Mouse (Mus musculus) adrenal gland, adult (tissue): ENCODE results near the gene Rpl13.

ENCODE experiments used
- DNase-seq, 2 experiments: peaks; one replicate each; pipeline ENCODE4 v3.0.0; 2022 to 2023; ENCODE audit warnings: low spot score in 1 of 2; ENCODE audit not compliant: inconsistent age in 2 of 2

The Rpl13 gene

DNA sequence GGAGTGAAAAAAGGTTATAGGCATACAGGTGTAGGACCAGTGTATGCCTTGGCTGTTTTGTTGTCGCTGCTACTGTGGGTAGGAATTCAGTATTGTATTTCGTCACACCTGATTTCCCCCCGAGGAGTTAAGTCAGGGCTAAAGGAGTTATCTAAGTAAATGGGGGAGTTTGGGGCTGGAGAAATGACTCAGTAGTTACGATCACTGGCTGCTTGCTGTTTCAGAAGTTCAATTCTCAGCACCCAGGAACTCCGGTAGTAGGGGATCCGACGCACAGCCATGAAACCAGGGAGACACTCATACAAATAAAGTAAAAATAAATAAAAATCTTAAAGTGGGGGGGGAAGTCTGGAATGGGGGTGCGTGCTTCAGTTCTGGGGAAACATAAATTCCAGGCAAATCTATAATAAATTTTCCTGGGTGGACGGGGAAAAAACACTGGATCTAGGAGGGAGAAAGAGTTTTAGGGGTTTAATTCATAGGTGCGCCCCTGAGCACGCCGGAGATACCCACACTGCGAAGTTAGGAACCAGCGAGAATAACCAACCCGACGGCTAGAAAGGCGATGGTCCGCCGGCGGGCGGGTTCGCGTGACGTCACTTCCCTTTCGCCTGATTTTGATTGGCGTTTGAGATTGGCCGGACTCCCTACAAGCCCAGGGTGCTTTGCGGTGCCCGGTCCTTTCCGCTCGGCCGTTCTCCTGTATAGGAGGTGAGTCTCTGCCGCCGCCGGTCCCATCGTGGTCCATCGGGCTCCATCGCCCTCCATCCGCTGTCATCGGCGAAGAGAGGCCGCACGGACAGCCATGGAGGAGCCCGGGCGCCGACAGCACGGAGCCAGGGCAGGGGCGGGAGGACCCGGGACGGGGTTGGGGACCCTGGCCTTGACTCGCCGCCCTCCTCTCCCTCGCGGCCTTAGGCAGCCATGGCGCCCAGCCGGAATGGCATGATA is at the start of gene Rpl13:
Gene Rpl13 (plus strand): TSS at position 616 of the 951 bp plus-strand sequence.
- DNase-seq = peak; percentile 97 to 99

DNA sequence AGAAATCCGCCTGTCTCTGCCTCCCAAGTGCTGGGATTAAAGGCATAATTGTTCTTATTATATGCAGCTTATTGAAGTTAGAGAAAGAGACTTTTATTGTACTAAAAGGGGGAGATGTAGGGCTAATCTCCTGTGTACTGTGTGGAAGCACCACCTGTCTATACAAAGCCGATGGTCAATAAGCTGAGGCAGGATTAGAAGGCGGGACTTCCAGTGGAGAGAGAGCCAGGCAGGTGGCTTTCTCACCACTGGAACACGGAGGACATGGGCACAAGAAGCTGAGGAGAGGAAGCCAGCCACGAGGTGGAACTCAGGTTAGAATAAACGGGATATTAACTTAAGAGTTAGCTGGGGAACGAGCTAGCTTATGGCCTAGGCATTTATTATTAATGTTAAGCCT is 39.4 kb upstream of the Rpl13 start, which contains the start of gene Spg7:
Gene Spg7 (plus strand): TSS at position 222 of the 400 bp plus-strand sequence.
- DNase-seq = no peak

DNA sequence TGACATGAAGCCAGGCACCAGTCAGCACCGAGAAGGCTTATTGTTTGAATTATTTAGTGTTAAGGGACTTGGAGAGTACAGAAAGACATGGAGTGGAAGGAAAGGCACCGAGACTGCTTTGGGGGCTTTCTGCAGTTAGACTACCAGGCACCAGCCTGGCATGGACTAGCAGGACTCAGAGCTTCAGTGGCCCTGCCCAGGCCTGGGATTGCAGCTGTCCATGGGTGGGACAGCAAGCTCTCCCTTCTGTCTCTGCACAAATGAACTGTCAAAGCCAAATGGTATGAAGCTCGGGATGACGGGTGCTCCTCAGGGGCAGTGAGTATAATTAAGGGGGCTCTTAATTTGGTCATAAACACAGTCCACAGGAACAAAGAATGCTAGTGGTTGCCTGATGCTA is 38.1 kb upstream of the Rpl13 start:
- no peak for DNase-seq

DNA sequence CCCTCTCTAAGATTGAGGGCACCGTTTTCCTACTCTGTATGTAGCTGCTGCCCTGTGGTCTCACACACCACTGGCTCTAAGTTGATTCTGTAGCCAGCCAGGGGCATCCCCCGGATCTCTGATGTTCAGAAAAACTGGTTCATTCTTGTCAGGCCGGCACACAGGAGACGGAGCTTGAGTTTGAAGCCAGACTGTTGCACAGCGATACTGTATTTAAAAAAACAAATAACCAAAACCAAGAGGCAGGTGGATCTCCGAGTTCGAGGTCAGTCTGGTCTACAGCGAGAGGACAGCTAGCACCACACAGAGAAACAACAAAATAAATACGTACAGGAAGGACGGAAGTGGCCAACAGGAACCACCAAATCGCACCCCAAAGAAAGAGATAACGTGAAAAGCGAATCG is 37.3 kb upstream of the Rpl13 start:
- DNase-seq = no peak

DNA sequence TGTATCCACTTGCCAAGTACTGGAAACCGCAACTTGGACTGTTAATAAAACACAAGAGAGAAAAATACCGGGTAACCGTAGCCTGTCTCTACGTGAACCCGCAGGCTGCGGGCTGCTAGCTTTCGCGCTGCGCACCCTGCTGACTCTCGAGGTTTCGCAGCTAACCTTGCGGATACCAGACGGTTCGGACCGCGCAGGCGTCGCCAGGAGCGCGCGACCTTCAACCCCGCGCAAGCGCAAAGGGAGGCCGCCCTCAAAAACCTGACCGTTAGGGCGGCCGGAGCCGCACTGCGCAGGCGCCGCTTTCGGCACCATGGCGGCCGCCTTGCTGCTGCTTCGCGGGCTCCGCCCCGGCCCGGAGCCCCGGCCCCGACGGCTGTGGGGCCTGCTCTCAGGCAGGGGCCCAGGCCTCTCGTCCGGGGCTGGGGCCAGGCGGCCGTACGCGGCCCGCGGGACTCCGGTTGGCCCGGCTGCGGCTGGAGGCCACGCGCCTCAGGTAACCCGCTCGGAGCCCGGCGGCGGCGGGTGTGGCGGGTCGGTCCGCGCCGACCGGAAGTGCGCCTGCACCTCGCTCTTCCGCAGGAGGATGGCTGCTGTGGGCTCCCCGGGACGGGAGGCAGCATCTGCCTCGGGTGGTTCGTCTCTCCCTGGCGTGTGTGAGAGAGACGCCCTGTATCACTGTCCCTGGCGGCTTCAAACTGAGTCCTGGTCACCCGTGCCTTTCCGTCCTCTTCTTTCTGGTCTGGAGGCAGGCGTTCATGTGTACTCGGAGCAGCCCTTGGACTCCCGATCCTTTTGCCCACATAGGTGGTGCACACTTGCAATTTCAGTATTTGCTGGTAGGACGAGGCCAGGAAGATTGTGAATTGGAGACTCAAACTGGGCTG is 36.7 kb upstream of the Rpl13 start:
- peak; percentile 97 to 98 for DNase-seq

DNA sequence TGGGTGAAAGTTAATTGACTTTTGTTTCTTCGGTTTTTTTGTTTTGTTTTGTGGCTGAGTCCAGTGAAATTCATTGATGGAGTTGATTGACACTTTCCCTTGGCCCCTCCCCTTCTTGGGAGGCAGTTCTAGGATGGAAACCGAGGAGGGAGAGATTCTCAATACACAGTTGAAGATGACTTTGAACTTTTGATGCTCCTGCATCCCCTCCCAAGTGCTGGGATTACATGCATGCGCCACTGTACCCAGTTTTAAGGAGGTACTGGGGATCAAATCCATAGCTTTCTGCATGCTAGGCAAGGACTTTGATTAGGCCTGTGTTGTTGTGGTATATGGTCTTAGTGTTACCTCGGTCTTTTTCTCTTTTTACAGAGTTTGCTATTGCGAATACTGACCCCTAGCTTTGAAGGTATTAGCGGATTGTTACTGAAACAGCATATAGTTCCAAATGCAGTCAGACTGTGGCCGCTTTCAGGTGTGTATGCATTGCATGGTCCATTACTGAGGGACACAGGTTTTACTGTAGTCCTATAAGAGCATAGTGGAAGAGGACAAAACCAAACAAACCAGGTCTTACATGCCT is 36.0 kb upstream of the Rpl13 start:
- no peak for DNase-seq

DNA sequence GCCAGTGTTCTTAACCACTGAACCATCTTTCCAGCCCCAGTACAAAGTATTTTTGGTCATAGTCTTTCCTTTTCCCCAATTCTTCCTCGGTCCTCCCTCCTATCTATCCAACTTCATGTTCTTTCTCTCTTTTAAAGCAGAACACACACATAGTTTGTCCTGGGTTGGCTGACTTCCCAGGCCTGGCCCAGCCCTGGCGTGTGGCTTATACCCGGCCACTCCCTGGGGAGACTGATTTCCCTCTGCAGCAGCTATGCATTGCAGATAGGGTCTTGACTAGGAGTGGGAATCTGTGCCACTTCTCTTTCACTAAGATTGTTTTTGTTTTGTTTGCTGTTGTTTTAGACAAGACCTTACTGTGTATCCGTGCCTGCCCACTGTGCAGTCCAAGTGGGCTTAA is 31.0 kb upstream of the Rpl13 start:
- peak in 1 of 2 experiments; percentile 47 for DNase-seq

DNA sequence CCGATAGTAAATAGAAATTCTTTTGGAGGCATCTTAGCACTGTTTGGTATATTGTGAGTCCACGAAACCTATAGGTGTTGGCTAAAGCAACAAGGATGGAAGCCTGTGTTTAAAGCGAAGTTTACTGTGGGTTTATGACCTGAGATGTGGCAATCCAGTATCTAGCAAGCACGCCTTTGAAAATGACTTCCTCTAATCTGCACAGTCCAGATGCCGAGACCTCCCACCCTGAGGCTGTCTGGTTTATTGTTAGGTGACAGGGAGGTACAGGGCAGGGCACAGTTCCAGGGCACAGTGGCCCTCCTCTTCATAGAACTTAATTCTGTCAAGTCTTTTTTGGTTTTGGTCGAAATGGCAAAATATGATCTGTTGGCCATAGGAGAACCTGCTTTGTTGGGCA is 24.9 kb upstream of the Rpl13 start:
- no peak for DNase-seq

DNA sequence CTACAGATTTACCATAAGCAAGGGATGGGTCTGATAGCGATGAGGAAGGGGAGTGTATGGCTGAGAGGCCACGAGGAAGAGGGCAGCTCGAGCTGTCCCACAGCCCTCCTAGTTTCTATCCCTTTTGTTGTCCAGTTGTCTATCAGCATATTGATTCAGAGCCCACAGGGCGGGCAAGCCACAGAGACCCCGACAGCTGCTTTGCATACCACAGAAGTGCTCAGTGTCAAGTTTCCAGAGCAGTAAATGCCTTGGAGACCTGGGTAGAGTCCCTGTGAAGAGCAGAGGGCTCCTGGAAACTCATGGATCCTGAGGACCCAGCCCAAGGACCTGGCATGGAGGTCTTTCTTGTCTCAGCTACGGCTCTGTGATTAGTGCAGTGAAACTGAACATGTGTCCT is 19.2 kb upstream of the Rpl13 start:
- DNase-seq = no peak

DNA sequence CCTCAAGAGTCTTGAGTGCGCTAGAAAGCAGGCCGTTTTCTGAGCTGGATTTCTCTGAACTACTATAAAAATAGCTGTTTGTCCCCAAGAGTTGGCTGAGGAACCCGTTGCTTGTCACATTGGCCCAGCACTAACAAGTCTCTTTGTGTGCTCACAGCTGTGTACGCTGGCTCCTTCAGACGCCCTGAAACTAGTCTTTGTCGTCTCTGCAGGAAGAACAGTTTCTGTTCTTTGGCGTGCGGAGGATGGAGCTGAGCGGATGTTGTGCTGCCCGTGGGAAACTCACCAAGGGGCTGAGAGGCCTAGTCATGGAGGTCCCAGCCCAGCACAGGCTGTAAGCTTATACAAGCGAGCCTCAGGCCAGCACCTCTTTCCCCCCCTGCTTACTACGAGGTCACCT is 18.5 kb upstream of the Rpl13 start:
- DNase-seq = no peak

DNA sequence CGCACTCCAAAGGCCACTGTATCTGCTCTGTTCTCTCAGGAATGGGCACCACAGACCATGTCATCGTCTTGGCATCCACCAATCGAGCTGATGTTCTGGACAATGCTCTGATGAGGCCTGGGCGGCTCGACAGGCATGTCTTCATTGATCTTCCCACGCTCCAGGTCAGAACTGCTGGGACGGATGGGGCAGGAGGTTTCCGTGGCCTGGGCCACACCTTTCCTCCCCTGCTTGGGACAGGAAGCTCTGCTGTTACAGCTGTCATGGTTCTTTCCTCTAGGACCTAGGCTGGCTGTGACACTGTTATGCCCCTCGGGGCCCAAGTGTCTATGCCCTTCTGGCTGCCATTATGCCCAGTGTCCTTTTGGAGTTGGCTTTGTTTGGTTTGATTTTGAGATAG is 14.9 kb upstream of the Rpl13 start:
- DNase-seq = peak in 1 of 2 experiments; percentile 49

DNA sequence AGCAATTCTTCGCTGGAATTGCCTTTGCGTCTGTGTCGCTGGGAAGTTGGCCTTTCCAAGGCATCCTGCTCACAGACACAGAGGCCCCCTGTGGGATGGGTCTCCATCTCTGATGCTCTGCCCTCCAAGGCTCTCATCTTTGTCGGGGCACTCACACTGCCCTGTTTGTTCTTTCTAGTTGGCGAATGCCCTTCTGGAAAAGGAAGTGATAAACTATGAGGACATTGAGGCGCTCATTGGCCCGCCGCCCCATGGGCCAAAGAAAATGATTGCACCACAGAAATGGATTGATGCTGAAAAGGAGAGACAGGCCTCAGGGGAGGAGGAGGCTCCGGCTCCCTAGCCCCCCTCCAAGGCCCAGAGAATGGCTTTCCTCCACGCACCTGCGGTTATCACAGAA is 4.9 kb upstream of the Rpl13 start:
- no peak for DNase-seq

DNA sequence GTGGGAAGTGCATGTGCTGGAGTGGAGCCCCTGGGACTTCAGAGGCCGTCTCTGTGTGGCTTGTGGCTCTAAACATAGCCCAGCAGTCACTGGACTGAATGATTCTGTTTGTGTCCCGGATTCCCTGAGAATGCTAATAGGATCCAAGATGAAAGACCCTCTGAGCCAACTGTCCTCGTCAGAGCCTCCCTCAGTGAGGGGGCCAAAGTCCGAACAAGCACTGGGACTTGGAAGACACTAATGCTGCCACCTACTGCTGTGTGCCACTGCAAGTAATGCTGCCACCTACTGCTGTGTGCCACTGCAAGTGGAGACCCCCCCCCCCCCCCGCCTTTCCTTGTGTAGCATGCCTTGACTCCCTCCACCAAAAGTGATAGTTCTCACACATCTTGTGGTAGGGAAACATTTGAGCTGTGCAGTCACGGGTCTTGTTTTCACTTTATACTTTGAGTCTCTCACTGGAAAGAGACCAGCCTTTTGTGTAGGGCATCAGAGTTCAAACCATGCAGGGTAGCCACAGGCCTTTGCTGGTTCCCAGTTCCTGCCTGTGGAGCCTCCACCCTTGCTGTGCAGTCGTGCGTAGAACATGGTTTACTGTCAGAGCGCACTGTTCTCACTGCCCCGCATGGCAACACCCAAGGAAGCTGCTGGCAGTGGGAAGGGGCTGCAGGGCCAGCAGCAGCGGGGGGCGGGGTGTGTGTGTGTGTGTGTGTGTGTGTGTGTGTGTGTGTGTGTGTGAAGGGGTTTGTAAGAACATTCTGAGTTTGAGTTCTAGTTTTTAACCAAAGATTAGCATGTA is 4.2 kb upstream of the Rpl13 start:
- peak in 1 of 2 experiments; percentile 47 for DNase-seq

DNA sequence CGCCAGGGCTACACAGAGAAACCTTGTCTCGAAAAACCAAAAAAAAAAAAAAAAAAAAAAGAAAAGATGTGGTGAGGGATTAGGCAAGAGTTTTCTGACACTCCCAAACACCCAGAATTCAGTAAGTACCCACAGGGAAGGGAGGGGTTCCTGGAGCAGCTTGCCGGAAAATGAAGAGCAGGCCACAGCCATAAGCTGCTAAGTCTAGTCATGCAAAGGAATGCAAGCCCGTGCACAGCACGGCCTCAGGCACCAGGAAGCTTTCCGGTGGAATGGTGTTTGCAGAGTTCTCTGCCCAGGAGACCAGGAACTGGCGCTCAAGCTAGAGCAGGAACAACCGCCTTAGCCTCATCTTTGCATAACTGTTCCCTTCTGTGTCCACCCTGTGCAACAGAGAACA is 1.9 kb upstream of the Rpl13 start:
- no peak for DNase-seq

DNA sequence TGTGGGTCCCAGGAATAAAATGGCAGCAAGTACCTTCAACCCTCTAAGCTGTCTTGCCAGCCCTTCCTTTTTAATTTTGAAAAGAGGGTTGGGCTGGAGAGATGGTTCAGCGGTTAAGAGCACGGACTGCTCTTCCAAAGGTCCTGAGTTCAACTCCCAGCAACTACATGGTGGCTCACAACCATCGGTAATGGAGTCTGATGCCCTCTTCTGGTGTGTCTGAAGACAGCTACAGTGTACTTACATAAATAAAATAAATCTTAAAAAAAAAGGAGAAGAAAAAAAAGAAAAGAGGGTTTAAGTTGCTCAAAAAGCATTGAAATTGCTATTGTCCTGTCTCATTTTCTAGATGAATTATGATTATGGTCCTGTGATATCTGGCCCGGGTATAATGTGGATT is 906 bp upstream of the Rpl13 start:
- DNase-seq = no peak

DNA sequence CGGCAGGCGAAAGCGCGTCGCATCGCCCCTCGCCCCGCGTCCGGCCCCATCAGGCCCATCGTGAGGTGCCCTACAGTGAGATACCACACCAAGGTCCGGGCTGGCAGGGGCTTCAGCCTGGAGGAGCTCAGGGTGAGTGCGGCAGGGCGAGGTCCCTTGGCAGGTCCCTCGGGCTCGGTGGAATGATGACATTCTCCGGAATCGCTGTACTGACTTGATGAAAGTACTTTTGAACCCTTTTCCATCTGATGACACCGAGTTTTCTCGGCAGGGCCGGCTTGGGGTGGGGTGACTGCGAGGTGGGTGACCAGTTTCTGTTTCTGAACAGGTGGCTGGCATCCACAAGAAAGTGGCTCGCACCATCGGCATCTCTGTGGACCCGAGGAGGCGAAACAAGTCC is 705 bp downstream of the Rpl13 start:
- peak; percentile 38 to 73 for DNase-seq

DNA sequence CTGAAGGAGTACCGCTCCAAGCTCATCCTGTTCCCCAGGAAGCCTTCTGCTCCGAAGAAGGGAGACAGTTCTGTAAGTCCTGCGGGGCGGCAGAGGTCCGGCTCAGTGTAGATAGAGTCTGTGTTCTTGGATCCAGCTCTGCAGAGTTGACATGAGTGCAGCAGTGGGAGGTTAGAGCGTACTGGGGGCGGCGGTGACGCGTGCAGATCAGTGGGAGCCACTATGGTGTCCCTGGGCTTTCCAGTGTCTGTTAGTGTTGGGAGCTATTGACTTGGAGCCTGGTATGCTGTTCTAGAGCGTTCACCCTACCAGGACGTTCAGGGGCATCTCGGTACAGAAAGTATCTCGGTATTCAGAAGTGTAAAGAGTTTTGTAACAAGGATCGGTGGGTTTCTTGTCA is 1.1 kb downstream of the Rpl13 start:
- no peak for DNase-seq

DNA sequence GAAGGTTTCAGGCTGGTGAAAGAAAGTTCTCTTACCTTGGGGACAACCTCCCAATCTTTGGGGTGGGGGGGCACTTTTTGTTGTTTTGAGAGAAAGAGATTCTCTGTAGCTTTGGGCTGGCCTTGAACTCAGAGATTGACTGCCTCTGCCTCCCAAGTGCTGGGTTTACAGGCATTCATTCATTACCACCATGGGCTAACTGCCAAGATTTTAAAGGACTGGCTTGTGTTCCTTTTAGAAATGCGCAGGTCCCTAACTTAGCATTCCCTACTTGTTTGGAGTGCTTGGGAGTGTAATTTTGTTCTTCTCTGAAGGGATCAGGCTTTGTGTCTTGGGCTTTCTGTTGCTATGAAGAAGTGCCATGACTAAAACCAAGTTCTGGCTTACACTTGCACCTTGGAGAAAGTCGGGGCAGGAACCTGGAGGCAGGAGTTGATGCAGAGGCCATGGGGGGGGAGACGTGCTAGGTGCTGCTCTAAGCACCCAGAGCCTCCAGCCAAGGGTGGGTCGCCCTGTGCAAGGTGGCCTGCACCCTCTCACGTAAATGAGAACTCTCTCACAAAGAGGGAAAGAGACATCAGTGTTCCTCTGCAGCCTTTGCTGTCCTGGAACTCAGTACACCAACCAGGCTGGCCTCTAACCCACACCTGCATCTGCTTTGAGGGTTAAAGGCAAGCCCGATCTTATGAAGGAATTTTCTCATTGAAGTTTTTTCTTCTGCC is 2.1 kb downstream of the Rpl13 start:
- DNase-seq = no peak

DNA sequence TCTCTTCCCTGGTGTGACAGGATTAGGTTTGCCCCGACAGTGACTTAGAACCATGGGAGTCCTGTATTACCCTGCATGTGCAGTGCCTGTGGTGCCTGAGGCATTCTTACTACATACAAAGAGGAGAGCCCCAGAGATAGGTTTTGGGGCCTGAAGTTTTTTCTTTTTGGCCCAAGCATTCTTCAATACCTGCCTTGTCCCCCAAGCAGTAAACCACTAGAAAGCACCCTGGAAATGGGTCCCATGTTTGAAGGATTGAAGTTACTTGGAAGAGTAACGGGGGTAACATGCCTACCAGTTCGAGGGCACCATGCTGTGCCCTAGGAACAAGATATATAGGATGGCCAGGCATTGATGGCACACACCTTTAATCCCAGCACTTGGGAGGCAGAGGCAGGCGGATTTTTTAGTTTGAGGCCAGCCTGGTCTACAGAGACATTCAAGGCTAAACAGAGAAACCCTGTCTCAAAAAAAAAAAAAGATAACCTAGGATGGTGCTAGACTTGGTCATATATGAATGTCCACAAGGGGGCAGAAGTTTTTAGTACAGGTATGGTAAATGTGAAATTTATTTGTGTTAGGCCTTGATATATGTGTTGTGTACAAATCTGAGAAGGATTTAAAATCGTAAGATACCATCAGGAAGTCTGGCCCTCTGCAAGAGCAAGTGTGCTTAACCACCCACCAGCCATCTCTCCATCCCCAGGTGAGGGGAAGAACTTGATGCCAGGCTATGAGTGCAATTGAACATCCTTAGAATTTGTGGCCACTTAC is 3.6 kb downstream of the Rpl13 start:
- DNase-seq = peak in 1 of 2 experiments; percentile 69
